Mouse (Mus musculus) limb, embryonic 14.5 days (tissue): ENCODE data around the gene Setdb1. TPM values are rescaled to one million over a fixed set of nuclear protein-coding genes. Genes with fewer than 3 reads are reported as not detected.
A peak's percentile ranks its signal among the peaks of the same experiment; 100 is the strongest.

Experiments used
- ATAC-seq: fragments of 200-750 bp; cut with Nextera tagmentation; 2 replicates; pipeline ENCODE4 v1.8.0; 2017; ENCODE audit warnings: low read depth, moderate number of reproducible peaks, moderate TSS enrichment; ENCODE audit not compliant: low FRiP score
- DNase-seq: peaks from one replicate; pipeline ENCODE4 v3.0.0-alpha.2; 2015; ENCODE audit warnings: low spot score
- H3K27ac ChIP-seq: fragments of 300-500 bp; sonication (generic); replicated peaks from 2 replicates; pipeline ENCODE4 v1.5.1; 2014; ENCODE audit warnings: low read depth, mild to moderate bottlenecking, low read length, moderate library complexity, mixed read lengths
- H3K27me3 ChIP-seq: fragments of 300-500 bp; sonication (generic); 2 replicates; pipeline ENCODE4 v1.6.1; 2014; ENCODE audit warnings: low read length, mixed read lengths; ENCODE audit not compliant: control insufficient read depth, insufficient read depth
- H3K36me3 ChIP-seq: fragments of 300-500 bp; sonication (generic); 2 replicates; pipeline ENCODE4 v1.6.1; 2014; ENCODE audit warnings: mild to moderate bottlenecking, low read length, moderate library complexity, mixed read lengths; ENCODE audit not compliant: control insufficient read depth, insufficient read depth
- H3K4me1 ChIP-seq: fragments of 300-500 bp; sonication (generic); 2 replicates; pipeline ENCODE4 v1.6.1; 2014; ENCODE audit warnings: antibody characterized with exemption, low read length, mixed read lengths; ENCODE audit not compliant: control insufficient read depth, insufficient read depth
- H3K4me2 ChIP-seq: fragments of 300-500 bp; sonication (generic); replicated peaks from 2 replicates; pipeline ENCODE4 v1.6.1; 2014; ENCODE audit warnings: low read depth, mild to moderate bottlenecking, low read length, moderate library complexity; ENCODE audit not compliant: severe bottlenecking
- H3K4me3 ChIP-seq: fragments of 300-500 bp; sonication (generic); replicated peaks from 2 replicates; pipeline ENCODE4 v1.5.1; 2014; ENCODE audit warnings: low read length
- H3K9ac ChIP-seq: fragments of 300-500 bp; sonication (generic); 2 replicates; pipeline ENCODE4 v1.6.1; 2014; ENCODE audit warnings: mild to moderate bottlenecking, low read depth, low read length, moderate library complexity; ENCODE audit not compliant: severe bottlenecking
- H3K9me3 ChIP-seq: fragments of 300-500 bp; sonication (generic); 2 replicates; pipeline ENCODE4 v1.6.1; 2016; ENCODE audit warnings: low read length; ENCODE audit not compliant: control insufficient read depth
- POLR2A ChIP-seq: fragments of 200-500 bp; IDR thresholded peaks from 2 replicates; pipeline ENCODE4 v1.8.0; 2012; ENCODE audit warnings: inconsistent platforms, mild to moderate bottlenecking, moderate library complexity, borderline replicate concordance; ENCODE audit not compliant: insufficient read depth, insufficient read length; ENCODE audit errors: extremely low read depth
- WGBS: fragments of 180-500 bp; shearing (Covaris S2); extraction: QIAGEN DNeasy Blood & Tissue Kit; methylation state at CpG from one replicate; pipeline ENCODE4 v1.1.7; 2014; 5-methylcytosine and 5-hydroxymethylcytosine counted together
- polyA plus RNA-seq, 2 experiments: library from polyadenylated mRNA; depleted of rRNA in 1 of 2; stranded (reverse) in 1 of 2; unstranded in 1 of 2; fragments of >200 nt; fragmentation: Nextera tagmentation in 1 of 2; extraction: Ambion mirVana in 1 of 2; gene quantifications; 2 replicates each; pipeline versions ENCODE4 v1.2.1 to v1.2.3; 2012 to 2014

Gene Setdb1
- polyA plus RNA-seq, 2 experiments, result 44.2 to 56.2 TPM

- H3K4me2 ChIP-seq, result peak overlapping the region; percentile 68
- H3K27ac ChIP-seq, result peak overlapping the region; percentile 92
- DNase-seq (peak; percentile 20), ATAC-seq (no peak)
- peak overlapping the region; percentile 67 for H3K9ac ChIP-seq
- H3K4me3 ChIP-seq, result peak overlapping the region; percentile 77
- WGBS, result 2% methylated on average over 11 of the region's 11 CpGs
- TF ChIP-seq POLR2A, result no peak
- H3K36me3 ChIP-seq, result 0 out of 2 replicates have a peak, but pooled peaks cover 4% of the 10 kb centered on the region
- H3K27me3 ChIP-seq, result no peaks in the 10 kb centered on the region
- H3K9me3 ChIP-seq, result no peaks in the 10 kb centered on the region
- peaks cover 13% of the 10 kb centered on the region for H3K4me1 ChIP-seq
Measured at GRCm38 (mm10) chr3:95282381-95282864, 74.6 kb downstream of the Setdb1 start.

DNA sequence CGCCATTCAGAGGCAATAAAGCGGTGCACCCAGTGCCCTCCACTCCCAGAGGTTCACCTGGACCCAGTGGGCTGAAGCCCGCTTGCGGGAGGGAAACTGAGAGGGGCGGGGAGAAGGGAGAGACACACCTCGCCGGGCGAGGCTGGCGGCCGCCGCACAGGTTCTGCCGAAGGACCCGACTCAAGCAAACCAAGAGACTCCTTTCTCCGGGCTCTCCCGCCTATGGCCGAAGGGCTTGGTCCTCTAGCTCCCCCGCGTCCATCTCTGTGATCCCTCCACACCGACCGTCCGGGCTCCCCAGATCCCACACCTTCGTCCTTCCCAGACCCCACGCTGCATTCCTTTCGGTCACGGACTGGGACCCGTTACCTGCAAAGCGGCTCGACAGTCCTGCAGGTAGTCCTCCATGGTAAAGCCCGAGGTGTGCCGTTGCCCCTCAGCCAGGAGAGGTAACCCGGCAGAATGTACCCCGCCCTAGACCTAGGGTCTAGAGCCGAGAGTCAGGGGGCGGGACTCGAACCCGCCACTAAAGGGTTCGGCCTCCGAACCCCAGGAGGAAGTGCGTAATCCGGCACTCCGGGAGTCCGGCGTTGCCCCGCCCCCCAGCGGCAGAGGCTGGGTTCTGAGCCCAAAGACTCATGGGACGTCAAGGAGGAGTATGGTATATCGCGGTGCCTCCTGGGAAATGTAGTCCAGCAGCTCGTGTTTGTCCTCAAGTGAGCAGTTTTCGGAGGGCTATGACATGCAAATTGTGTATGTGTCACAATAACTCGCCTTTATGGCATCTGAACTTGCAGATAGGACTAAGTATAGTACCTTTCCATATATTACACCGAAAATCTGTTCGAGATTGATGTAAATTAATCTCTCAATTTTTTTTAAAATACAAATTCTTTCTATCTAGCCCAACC is 75.5 kb downstream of the Setdb1 start, which contains the start of the genes Mindy1 and Prune1:
TSS of gene Mindy1 (plus strand) at position 130 of the 911 bp plus-strand sequence.
TSS of gene Prune1 (minus strand) at position 861 of the 911 bp plus-strand sequence.
- no peaks in the 10 kb centered on the region for H3K9me3 ChIP-seq

DNA sequence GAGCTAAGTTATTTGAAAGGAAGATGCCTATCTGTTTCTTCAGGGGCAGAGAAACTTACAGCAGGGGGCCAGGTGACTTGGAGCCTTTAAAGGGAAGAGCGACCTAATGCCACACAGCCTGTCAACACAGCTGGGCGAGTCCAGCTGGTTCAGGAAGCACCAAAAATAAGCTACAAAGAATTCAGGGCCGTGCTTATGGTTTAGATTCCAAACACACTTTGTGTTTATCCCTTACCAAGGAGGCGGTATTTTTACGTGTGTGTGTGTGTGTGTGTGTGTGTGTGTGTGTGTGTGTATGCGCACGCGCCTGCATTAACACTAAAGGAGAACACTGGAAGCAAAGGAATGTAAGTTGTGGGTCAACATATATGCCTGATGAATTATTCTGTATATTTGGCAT is 76.3 kb downstream of the Setdb1 start:
- Histone ChIP-seq H3K4me3 (peak overlapping the region; percentile 77), H3K36me3 (no peaks in the 10 kb centered on the region), H3K27me3 (no peaks in the 10 kb centered on the region), H3K4me1 (peaks cover 13% of the 10 kb centered on the region), H3K27ac (peak overlapping the region; percentile 86), H3K9me3 (no peaks in the 10 kb centered on the region), H3K9ac (peak overlapping the region; percentile 78), H3K4me2 (peak overlapping the region; percentile 68)
- DNase-seq (peak; percentile 56), ATAC-seq (no peak)
- WGBS, result 12% methylated on average over 8 of the region's 8 CpGs
- no peak for TF ChIP-seq POLR2A

More for the DNA sequence above, 75.5 kb downstream of the Setdb1 start, which contains the start of the genes Mindy1 and Prune1:
- peak within 1 kb of the TSS; percentile 77 for H3K4me3 ChIP-seq
- no peak for TF ChIP-seq POLR2A
- peaks cover 13% of the 10 kb centered on the region for H3K4me1 ChIP-seq
- no peaks in the 10 kb centered on the region for H3K27me3 ChIP-seq
- peak within 1 kb of the TSS; percentile 78 for H3K9ac ChIP-seq
- DNase-seq (peak; percentile 99), ATAC-seq (peak; percentile 91)
- WGBS, result under 1% methylated on average over 49 of the region's 53 CpGs
- no peaks in the 10 kb centered on the region for H3K36me3 ChIP-seq
- peak within 1 kb of the TSS; percentile 92 for H3K27ac ChIP-seq
- peak within 1 kb of the TSS; percentile 68 for H3K4me2 ChIP-seq

- ATAC-seq (no peak), DNase-seq (no peak)
- H3K27ac ChIP-seq, result no peak overlapping the region
- H3K9me3 ChIP-seq, result no peaks in the 10 kb centered on the region
- 0 out of 2 replicates have a peak, but pooled peaks cover 4% of the 10 kb centered on the region for H3K36me3 ChIP-seq
- no peak overlapping the region for H3K4me2 ChIP-seq
- H3K4me3 ChIP-seq, result no peak overlapping the region
- WGBS, result 94% methylated on average over 1 of the region's 1 CpGs
- H3K27me3 ChIP-seq, result no peaks in the 10 kb centered on the region
- no peak overlapping the region for H3K9ac ChIP-seq
- peaks cover 4% of the 10 kb centered on the region for H3K4me1 ChIP-seq
- no peak for TF ChIP-seq POLR2A
Measured at GRCm38 (mm10) chr3:95277149-95277551, 79.9 kb downstream of the Setdb1 start.

- no peak for ATAC-seq
Measured at GRCm38 (mm10) chr3:95276428-95276934, 80.5 kb downstream of the Setdb1 start.

More at GRCm38 (mm10) chr3:95276428-95276934, 80.5 kb downstream of the Setdb1 start:
- no peak for DNase-seq
- no peak overlapping the region for H3K4me3 ChIP-seq
- H3K4me1 ChIP-seq, result peaks cover 4% of the 10 kb centered on the region
- H3K9ac ChIP-seq, result no peak overlapping the region
- no peak overlapping the region for H3K27ac ChIP-seq
- H3K36me3 ChIP-seq, result 0 out of 2 replicates have a peak, but pooled peaks cover 4% of the 10 kb centered on the region
- H3K4me2 ChIP-seq, result no peak overlapping the region
- H3K27me3 ChIP-seq, result no peaks in the 10 kb centered on the region
- WGBS, result 71% methylated on average over 5 of the region's 5 CpGs
- no peaks in the 10 kb centered on the region for H3K9me3 ChIP-seq
- TF ChIP-seq POLR2A, result no peak
